Mouse (Mus musculus) splenic B cell, adult 2 months (primary cell): ENCODE data around the gene Hmgxb4.

Source experiments
- DNase-seq: peaks from one replicate; pipeline ENCODE4 v3.0.0-alpha.2; 2011; ENCODE audit warnings: low read depth, low spot score
- H3K27me3 ChIP-seq: 2 replicates; pipeline ENCODE4 v1.6.1; 2012; ENCODE audit warnings: mild to moderate bottlenecking, low read length, moderate library complexity, mixed read lengths; ENCODE audit not compliant: control insufficient read depth, poor library complexity, insufficient read depth, severe bottlenecking
- H3K36me3 ChIP-seq: 2 replicates; pipeline ENCODE4 v1.6.1; 2012; ENCODE audit warnings: mild to moderate bottlenecking, low read length, moderate library complexity, mixed read lengths; ENCODE audit not compliant: control insufficient read depth, poor library complexity, insufficient read depth, severe bottlenecking

The Hmgxb4 gene

DNA sequence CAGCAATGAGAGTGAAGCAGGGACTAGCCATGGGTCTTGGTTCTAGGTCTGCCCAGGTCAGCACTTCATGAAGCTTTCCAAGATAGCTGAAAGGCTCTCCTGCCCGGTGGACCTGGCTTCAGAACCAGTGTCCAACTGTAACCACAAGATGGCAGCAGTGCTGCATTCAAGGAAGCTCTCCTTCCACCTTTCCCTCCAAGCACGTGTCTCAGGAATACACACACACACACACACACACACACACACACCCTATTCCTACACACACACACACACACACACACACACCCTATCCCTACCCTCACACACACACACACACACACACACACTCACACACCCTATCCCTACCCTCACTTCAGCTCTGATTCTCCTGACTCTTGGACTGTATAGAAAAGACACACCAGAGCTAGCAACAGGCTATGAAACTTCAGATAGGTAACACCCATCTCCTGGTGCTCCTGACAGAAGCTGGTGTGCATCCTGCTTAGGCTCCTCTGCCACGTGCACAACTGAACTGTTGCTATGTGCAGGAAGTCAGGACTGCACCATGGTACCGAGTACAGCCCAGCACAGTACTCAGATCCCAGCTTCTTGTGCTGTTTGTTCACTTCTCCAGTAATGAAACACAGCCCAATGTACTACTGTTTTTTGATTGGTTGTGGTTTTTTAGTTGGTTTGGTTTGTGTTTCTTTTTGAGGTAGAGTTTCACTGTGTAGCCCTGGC, 78.6 kb downstream of the Hmgxb4 start:
- DNase-seq: peak; percentile 79
- peaks cover 1% of the 10 kb centered on the region; the same call in 1 of the 2 replicates for H3K36me3 ChIP-seq
- no peaks in the 10 kb centered on the region for H3K27me3 ChIP-seq

GRCm38 (mm10) chr8:75074876-75075275, 81.7 kb downstream of the Hmgxb4 start:
- H3K36me3 ChIP-seq: no peaks in the 10 kb centered on the region
- DNase-seq: no peak
- no peaks in the 10 kb centered on the region for H3K27me3 ChIP-seq

- Histone ChIP-seq H3K27me3 (no peaks in the 10 kb centered on the region), H3K36me3 (no peaks in the 10 kb centered on the region)
- DNase-seq: no peak
Observed at GRCm38 (mm10) chr8:75078215-75078614, 85.1 kb downstream of the Hmgxb4 start.

DNA sequence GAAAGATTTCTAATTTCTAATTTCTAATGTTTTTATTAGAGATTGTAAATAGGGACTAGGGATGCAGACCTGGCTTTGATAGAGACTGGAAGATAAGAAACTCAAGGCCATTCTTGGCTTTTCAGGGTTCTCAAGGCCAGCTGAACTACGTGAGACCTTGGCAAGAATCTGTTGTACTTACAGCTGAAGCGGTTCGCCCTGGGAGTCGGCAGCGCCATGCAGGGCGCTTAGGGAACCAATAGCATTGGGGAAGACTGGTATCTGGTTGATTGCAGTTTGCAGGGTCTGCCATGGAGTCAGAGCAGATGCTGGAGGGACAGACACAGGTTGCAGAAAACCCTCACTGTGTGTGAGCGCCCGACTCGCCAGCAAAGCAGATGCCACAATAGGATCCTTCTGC, 85.7 kb downstream of the Hmgxb4 start:
- DNase-seq: no peak

More for the DNA sequence above, 85.7 kb downstream of the Hmgxb4 start:
- Histone ChIP-seq H3K36me3 (no peaks in the 10 kb centered on the region), H3K27me3 (no peaks in the 10 kb centered on the region)
